Mouse (Mus musculus): ENCODE results near the gene Gm12248.

- TF ChIP-seq POLR2A (IDR thresholded peaks at IDR 0.05; ENCODE audit: low read depth, low read length) (peak; percentile 49), CTCF (conservative IDR thresholded peaks at IDR 0.05 in 1 of 2, IDR thresholded peaks at IDR 0.05 in 1 of 2; ENCODE audit: low read depth in 2 of 2, low read length in 2 of 2) (no peak), NELFE (IDR thresholded peaks at IDR 0.05; ENCODE audit: low read depth, low read length) (no peak), ELF1 (IDR thresholded peaks at IDR 0.05; ENCODE audit: low read depth, low read length) (0 out of 2 replicates have a peak, but pooled peaks have one; percentile 10), ZMIZ1 (IDR thresholded peaks at IDR 0.05; ENCODE audit: low read depth, low read length) (no peak), E2F4 (IDR thresholded peaks at IDR 0.05; ENCODE audit: insufficient replicate concordance, low read depth, low read length) (no peak), USF1 (IDR thresholded peaks at IDR 0.05; ENCODE audit: low read depth, low read length) (peak; percentile 50), MAX (IDR thresholded peaks at IDR 0.05; ENCODE audit: low read length) (peak; percentile 79), POLR2AphosphoS2 (IDR thresholded peaks at IDR 0.05; ENCODE audit: low read depth, low read length) (no peak), CHD1 (IDR thresholded peaks at IDR 0.05; ENCODE audit: low read depth, low read length) (no peak), SIN3A (IDR thresholded peaks at IDR 0.05; ENCODE audit: low read length) (no peak; the same call in none of the 2 replicates)
These were observed 9.8 kb upstream of the Gm12248 start for GRCm38 (mm10) chr11:58102581-58103343.

All from CH12.LX (cell line).